ENCODE assay signal across 26 mouse cellular contexts in the genomic region with DNA sequence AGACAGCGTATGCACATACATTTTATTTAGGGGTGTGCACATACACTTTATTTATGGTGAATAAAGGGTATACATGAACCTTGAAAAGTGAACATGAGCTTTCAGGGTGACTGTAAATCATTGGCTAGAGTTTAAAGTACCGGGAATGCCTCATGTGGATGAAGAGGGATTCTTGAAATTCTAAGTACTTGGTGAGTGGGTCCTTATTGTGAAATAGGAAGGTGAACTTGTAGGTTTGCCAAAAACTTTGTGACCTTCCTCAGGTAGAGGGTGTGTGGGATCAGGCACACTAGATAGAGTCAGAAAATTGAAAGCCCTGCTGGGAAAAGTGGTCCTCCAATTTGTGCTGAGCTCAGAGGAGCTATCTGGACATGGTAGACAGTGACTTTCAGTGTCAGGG.
"Had no signal": no experiment of that assay in that cellular context is flagged by ENCODE, and none has a peak within 500 bp of the region (broad histone marks: within the 10 kb centered on the region; RNA-seq: fewer than 3 reads in every experiment).

No protein-coding gene starts in this region.

- H3K9ac ChIP-seq: forebrain, postnatal 0 days; heart, embryonic 13.5 days; heart, embryonic 15.5 days; hindbrain, embryonic 13.5 days; hindbrain, embryonic 15.5 days; kidney, embryonic 15.5 days; limb, embryonic 13.5 days; limb, embryonic 15.5 days had no signal

- H3K4me2 ChIP-seq: heart, embryonic 11.5 days; heart, embryonic 13.5 days; heart, embryonic 15.5 days; hindbrain, embryonic 13.5 days; hindbrain, embryonic 15.5 days; kidney, embryonic 15.5 days; limb, embryonic 13.5 days; limb, embryonic 15.5 days had no signal

- H3K9me3 ChIP-seq: heart, embryonic 13.5 days; heart, embryonic 15.5 days; hindbrain, embryonic 13.5 days; hindbrain, embryonic 15.5 days; kidney, embryonic 15.5 days; limb, embryonic 15.5 days had no signal

- H3K4me1 ChIP-seq: heart, embryonic 13.5 days; heart, embryonic 15.5 days; hindbrain, embryonic 13.5 days; hindbrain, embryonic 15.5 days; kidney, embryonic 15.5 days; limb, embryonic 13.5 days; limb, embryonic 15.5 days had no signal

- ATAC-seq: forebrain, postnatal 0 days; hindbrain, postnatal 0 days; intestine, embryonic 16.5 days had no signal

- DNase-seq: forebrain, postnatal 0 days; gastrocnemius, adult 2 months; gastrocnemius, postnatal 10 days; gastrocnemius, postnatal 36 days; heart, adult 11 months; heart, adult 2 months; heart, postnatal 14 days; heart, postnatal 36 days; kidney, adult 11 months; kidney, adult 2 months; kidney, adult 9 months; kidney, postnatal 14 days; kidney, postnatal 36 days; layer of hippocampus, adult 9-11 months; left cerebral cortex, postnatal 4 days had no signal

- H3K4me3 ChIP-seq: gastrocnemius, adult 2 months; heart, adult 2 months; heart, embryonic 13.5 days; heart, embryonic 15.5 days; hindbrain, embryonic 13.5 days; hindbrain, embryonic 15.5 days; kidney, embryonic 15.5 days; limb, embryonic 13.5 days; limb, embryonic 15.5 days had no signal

- H3K27ac ChIP-seq: gastrocnemius, adult 2 months; heart, adult 2 months; heart, embryonic 13.5 days; heart, embryonic 15.5 days; hindbrain, embryonic 13.5 days; hindbrain, embryonic 15.5 days; hindbrain, postnatal 0 days; kidney, embryonic 15.5 days; kidney, postnatal 0 days; limb, embryonic 13.5 days; limb, embryonic 15.5 days had no signal

- H3K27me3 ChIP-seq: heart, embryonic 13.5 days; heart, embryonic 15.5 days; hindbrain, embryonic 13.5 days; hindbrain, embryonic 15.5 days; kidney, embryonic 15.5 days; limb, embryonic 13.5 days; limb, embryonic 15.5 days had no signal

- H3K36me3 ChIP-seq: heart, embryonic 13.5 days; heart, embryonic 15.5 days; hindbrain, embryonic 13.5 days; hindbrain, embryonic 15.5 days; kidney, embryonic 15.5 days; limb, embryonic 13.5 days; limb, embryonic 15.5 days had no signal
